Mouse (Mus musculus) stomach, postnatal 0 days (tissue): ENCODE data around the gene Kcnj4.

Source experiments
- CTCF ChIP-seq: IDR thresholded peaks from 2 replicates; pipeline ENCODE4 v1.5.1; 2016; ENCODE audit warnings: antibody characterized with exemption, low read depth, mild to moderate bottlenecking, moderate library complexity
- EP300 ChIP-seq: optimal IDR thresholded peaks from 2 replicates; pipeline ENCODE3; 2016; ENCODE audit warnings: antibody characterized with exemption

DNA sequence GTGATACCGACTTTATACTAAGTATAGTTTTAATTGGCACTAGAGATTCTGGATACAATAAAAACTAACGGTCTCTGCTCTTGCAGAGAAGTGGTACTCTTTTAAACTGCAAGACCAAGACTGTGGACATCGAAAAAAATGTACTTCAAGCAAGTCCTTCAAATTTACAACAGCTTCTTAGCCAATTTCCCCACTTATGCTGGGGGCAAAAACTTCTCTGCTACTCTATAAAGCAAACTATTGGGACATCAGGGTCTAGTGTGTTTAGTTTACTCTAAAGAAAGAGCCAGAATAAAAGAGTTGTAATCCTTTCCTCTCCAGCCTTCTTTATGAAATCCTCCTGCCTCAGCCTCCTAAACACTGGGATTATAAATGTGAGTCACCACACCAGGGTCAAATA is 38.9 kb upstream of the Kcnj4 start:
- TF ChIP-seq EP300 (no peak), CTCF (no peak)
